Mouse (Mus musculus) kidney, adult 11 months (tissue): ENCODE data around the gene Zfp644.
A peak's percentile ranks its signal among the peaks of the same experiment; 100 is the strongest.

ENCODE experiments used
- DNase-seq: peaks from one replicate; pipeline ENCODE4 v3.0.0; 2022

Gene Zfp644

GRCm38 (mm10) chr5:106589670-106590069 is 107.4 kb downstream of the Zfp644 start:
- no peak for DNase-seq

- no peak for DNase-seq
These were observed 108.1 kb downstream of the Zfp644 start for GRCm38 (mm10) chr5:106589006-106589405.

GRCm38 (mm10) chr5:106580943-106581342 is 116.1 kb downstream of the Zfp644 start:
- DNase-seq: no peak

- DNase-seq: no peak
These were observed 119.7 kb downstream of the Zfp644 start for GRCm38 (mm10) chr5:106577237-106577888.

- no peak for DNase-seq
These were observed 122.0 kb downstream of the Zfp644 start for GRCm38 (mm10) chr5:106575098-106575497.

GRCm38 (mm10) chr5:106574560-106574946 is 122.5 kb downstream of the Zfp644 start:
- peak; percentile 55 for DNase-seq

- DNase-seq: no peak
These were observed 123.1 kb downstream of the Zfp644 start for GRCm38 (mm10) chr5:106573742-106574559.
